ENCODE assay signal across 7 mouse cellular contexts in the genomic region with DNA sequence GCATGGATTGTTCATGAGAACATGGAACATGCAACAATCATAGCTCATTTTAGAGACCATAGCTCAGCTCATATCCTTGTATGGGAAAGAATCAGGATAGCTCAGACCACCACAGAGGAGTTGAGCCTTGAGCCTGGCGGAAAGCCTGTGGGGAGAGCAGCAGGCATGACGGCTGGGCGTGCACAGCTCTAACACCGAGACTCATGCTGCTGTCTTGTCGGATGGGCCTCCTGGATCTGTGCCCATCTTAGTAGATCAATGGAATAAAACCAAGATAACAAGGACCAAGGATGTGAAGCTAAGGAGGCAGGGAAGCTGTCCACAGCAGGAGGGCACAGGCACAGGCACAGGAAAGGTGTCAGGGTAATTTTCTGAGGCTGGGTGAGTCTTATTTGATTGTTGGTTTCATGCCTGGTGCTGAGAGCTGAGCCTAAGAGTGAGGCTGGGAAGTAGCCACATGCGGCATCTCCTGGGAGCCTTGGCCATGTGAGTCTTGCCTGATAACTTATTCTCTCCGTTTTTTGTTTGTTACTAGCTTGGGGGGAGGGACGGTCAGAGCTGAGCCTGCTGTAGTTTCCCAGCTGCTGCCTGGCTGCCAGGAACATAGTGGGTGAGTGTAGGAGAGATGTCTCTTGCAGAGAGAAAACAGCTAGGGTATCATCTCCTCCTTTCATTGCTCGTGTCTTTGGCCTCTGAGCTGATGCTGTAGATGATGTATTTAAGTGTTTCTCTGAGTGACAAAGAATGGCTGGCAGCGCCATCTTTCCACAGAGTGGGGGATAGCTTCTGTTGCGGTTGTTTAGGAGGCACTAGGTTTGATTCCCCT. TPM values are rescaled to one million over a fixed set of nuclear protein-coding genes. Genes with fewer than 3 reads are reported as not detected.
DNase-seq lines count a peak whose midpoint lies in the region; ATAC-seq and TF ChIP-seq lines count a peak whose summit lies in the region.

No protein-coding gene starts in this region.

- POLR2A ChIA-PET in Patski (lab: Charles Lee) = no interaction called here

- no peak for TF ChIP-seq CTCF in Patski (IDR thresholded peaks at IDR 0.05)
- TF ChIP-seq CTCF in forebrain, postnatal 0 days (IDR thresholded peaks at IDR 0.05; ENCODE audit: low read depth) = peak; percentile 58

- no peaks in the 10 kb centered on the region for H3K9me3 ChIP-seq in forebrain, postnatal 0 days (ENCODE audit: low read length)
- no peaks in the 10 kb centered on the region for H3K9me3 ChIP-seq in intestine, embryonic 14.5 days (ENCODE audit: control insufficient read depth, low read length)
- H3K9me3 ChIP-seq in midbrain, embryonic 14.5 days (ENCODE audit: control insufficient read depth, low read length) = no peaks in the 10 kb centered on the region

- peak; percentile 42 for ATAC-seq in Patski
- peak; percentile 81 for ATAC-seq in forebrain, postnatal 0 days
- no peak for ATAC-seq in intestine, embryonic 14.5 days (replicated peaks; ENCODE audit: low FRiP score, low TSS enrichment, low read depth)
- ATAC-seq in midbrain, embryonic 14.5 days (ENCODE audit: low FRiP score, low TSS enrichment) = peak; percentile 64; the same call in 1 of the 2 replicates
- ATAC-seq in erythroid progenitor cell, adult 5-6 weeks (replicated peaks; ENCODE audit: low FRiP score, poor library complexity, severe bottlenecking) = no peak

- H3K4me1 ChIP-seq in forebrain, postnatal 0 days (ENCODE audit: insufficient read depth) = 0 out of 2 replicates have a peak, but pooled peaks cover 10% of the 10 kb centered on the region
- H3K4me1 ChIP-seq in intestine, embryonic 14.5 days (replicated peaks; ENCODE audit: control insufficient read depth, insufficient read depth, low read length) = peaks cover 10% of the 10 kb centered on the region
- peaks cover 13% of the 10 kb centered on the region for H3K4me1 ChIP-seq in midbrain, embryonic 14.5 days (ENCODE audit: control insufficient read depth, insufficient read depth, low read length)

- DNase-seq in kidney, postnatal 4 days = peak; percentile 35 to 48
- DNase-seq in kidney, adult 11 months = no peak
- no peak for DNase-seq in Patski (ENCODE audit: low read depth, low spot score)
- DNase-seq in forebrain, postnatal 0 days = peak; percentile 61
- no peak for DNase-seq in intestine, embryonic 14.5 days (ENCODE audit: low spot score)
- DNase-seq in midbrain, embryonic 14.5 days = peak; percentile 60

- in situ Hi-C loops in Patski (cut with MboI; ENCODE audit: low pct_unique_long_range_greater_than_20kb) = no loop called here

- H3K4me2 ChIP-seq in forebrain, postnatal 0 days (ENCODE audit: low read depth) = no peak overlapping the region
- H3K4me2 ChIP-seq in intestine, embryonic 14.5 days (ENCODE audit: low read length) = no peak overlapping the region
- 0 out of 2 replicates have a peak overlapping the region, but pooled peaks have one; percentile 17 for H3K4me2 ChIP-seq in midbrain, embryonic 14.5 days (ENCODE audit: low read length)

- H3K27me3 ChIP-seq in Patski = no peaks in the 10 kb centered on the region
- no peaks in the 10 kb centered on the region for H3K27me3 ChIP-seq in forebrain, postnatal 0 days (ENCODE audit: insufficient read depth, low read length)
- H3K27me3 ChIP-seq in intestine, embryonic 14.5 days (replicated peaks; ENCODE audit: control insufficient read depth, insufficient read depth, low read length) = no peaks in the 10 kb centered on the region
- no peaks in the 10 kb centered on the region for H3K27me3 ChIP-seq in midbrain, embryonic 14.5 days (ENCODE audit: control insufficient read depth, insufficient read depth, low read length)

- peak overlapping the region; percentile 62 for H3K27ac ChIP-seq in forebrain, postnatal 0 days (ENCODE audit: low read depth, low read length)
- peak overlapping the region; percentile 10; the same call in 1 of the 2 replicates for H3K27ac ChIP-seq in intestine, embryonic 14.5 days (ENCODE audit: low read depth)
- peak overlapping the region; percentile 73 for H3K27ac ChIP-seq in midbrain, embryonic 14.5 days (replicated peaks; ENCODE audit: low read depth, low read length)

- 36% methylated on average over 11 of the region's 11 CpGs for WGBS in forebrain, postnatal 0 days
- 64% methylated on average over 11 of the region's 11 CpGs for WGBS in intestine, embryonic 14.5 days
- 34% methylated on average over 11 of the region's 11 CpGs for WGBS in midbrain, embryonic 14.5 days

- H3K4me3 ChIP-seq in forebrain, postnatal 0 days (ENCODE audit: low read depth, low read length) = no peak overlapping the region
- H3K4me3 ChIP-seq in intestine, embryonic 14.5 days (ENCODE audit: low read depth, low read length) = no peak overlapping the region
- no peak overlapping the region for H3K4me3 ChIP-seq in midbrain, embryonic 14.5 days (replicated peaks; ENCODE audit: low read depth, low read length)

- peaks cover 4% of the 10 kb centered on the region; the same call in 1 of the 2 replicates for H3K36me3 ChIP-seq in forebrain, postnatal 0 days (ENCODE audit: insufficient read depth)
- H3K36me3 ChIP-seq in intestine, embryonic 14.5 days (ENCODE audit: control insufficient read depth, insufficient read depth, low read length) = peaks cover 31% of the 10 kb centered on the region
- H3K36me3 ChIP-seq in midbrain, embryonic 14.5 days (ENCODE audit: control insufficient read depth, insufficient read depth, low read length) = peaks cover 16% of the 10 kb centered on the region

- CTCF ChIA-PET in Patski (lab: Charles Lee) = interaction anchor here (0.7 to 1.4 kb wide), 8 partner anchors 12 to 139 kb away, joined by 3 to 5 read pairs (median 3); no protein-coding TSS in a partner anchor

- no peak overlapping the region for H3K9ac ChIP-seq in forebrain, postnatal 0 days
- 0 out of 2 replicates have a peak overlapping the region, but pooled peaks have one; percentile 14 for H3K9ac ChIP-seq in intestine, embryonic 14.5 days (ENCODE audit: low read length)
- no peak overlapping the region for H3K9ac ChIP-seq in midbrain, embryonic 14.5 days (replicated peaks; ENCODE audit: low read length)

RNA-seq across cellular contexts. Expression of gene Ccm2, which starts 22.1 kb away (rescaled TPM):
- polyA plus RNA-seq in Patski (2021) = 60.9 TPM
- total RNA-seq in forebrain, postnatal 0 days (2014; rRNA removed) = 58.9 and 65.6 TPM in 2 replicates
- 84.0 and 84.7 TPM in 2 replicates for polyA plus RNA-seq in forebrain, postnatal 0 days (2015; fragmentation: Nextera tagmentation; extraction: Ambion mirVana)
- polyA plus RNA-seq in intestine, embryonic 14.5 days (2014; fragmentation: Nextera tagmentation; extraction: Ambion mirVana) = 87.0 and 90.6 TPM in 2 replicates
- polyA plus RNA-seq in midbrain, embryonic 14.5 days (2014; fragmentation: Nextera tagmentation; extraction: Ambion mirVana) = 73.8 and 84.3 TPM in 2 replicates
- 18.7 and 30.6 TPM in 2 replicates for total RNA-seq in erythroid progenitor cell, adult 5-6 weeks (2015; ENCODE audit: low replicate concordance)
- 9.8 and 31.8 TPM in 2 replicates for total RNA-seq in erythroid progenitor cell, adult 5-6 weeks (2017; ENCODE audit: low replicate concordance)

RNA-seq across cellular contexts. Expression of gene Nacad, which starts 37.1 kb away (rescaled TPM):
- 20.0 TPM for polyA plus RNA-seq in Patski (2021)
- 69.4 and 75.6 TPM in 2 replicates for total RNA-seq in forebrain, postnatal 0 days (2014; rRNA removed)
- polyA plus RNA-seq in forebrain, postnatal 0 days (2015; fragmentation: Nextera tagmentation; extraction: Ambion mirVana) = 46.4 and 61.3 TPM in 2 replicates
- 5.7 and 9.0 TPM in 2 replicates for polyA plus RNA-seq in intestine, embryonic 14.5 days (2014; fragmentation: Nextera tagmentation; extraction: Ambion mirVana)
- polyA plus RNA-seq in midbrain, embryonic 14.5 days (2014; fragmentation: Nextera tagmentation; extraction: Ambion mirVana) = 88.5 and 100.0 TPM in 2 replicates
- total RNA-seq in erythroid progenitor cell, adult 5-6 weeks (2015; ENCODE audit: low replicate concordance) = not detected in 2 replicates
- total RNA-seq in erythroid progenitor cell, adult 5-6 weeks (2017; ENCODE audit: low replicate concordance) = 0.98 and 2.7 TPM in 2 replicates

RNA-seq across cellular contexts. Expression of gene Myo1g, which starts 48.0 kb away (rescaled TPM):
- polyA plus RNA-seq in Patski (2021) = 0.06 TPM
- 0.23 and 0.90 TPM in 2 replicates for total RNA-seq in forebrain, postnatal 0 days (2014; rRNA removed)
- 0.24 and 0.75 TPM in 2 replicates for polyA plus RNA-seq in forebrain, postnatal 0 days (2015; fragmentation: Nextera tagmentation; extraction: Ambion mirVana)
- polyA plus RNA-seq in intestine, embryonic 14.5 days (2014; fragmentation: Nextera tagmentation; extraction: Ambion mirVana) = 1.3 TPM in 2 replicates
- polyA plus RNA-seq in midbrain, embryonic 14.5 days (2014; fragmentation: Nextera tagmentation; extraction: Ambion mirVana) = 0.15 and 0.37 TPM in 2 replicates
- total RNA-seq in erythroid progenitor cell, adult 5-6 weeks (2015; ENCODE audit: low replicate concordance) = 6.3 and 16.6 TPM in 2 replicates
- 6.3 and 14.6 TPM in 2 replicates for total RNA-seq in erythroid progenitor cell, adult 5-6 weeks (2017; ENCODE audit: low replicate concordance)

RNA-seq across cellular contexts. Expression of gene Tbrg4, which starts 57.1 kb away (rescaled TPM):
- polyA plus RNA-seq in Patski (2021) = 64.3 TPM
- 32.2 and 41.9 TPM in 2 replicates for total RNA-seq in forebrain, postnatal 0 days (2014; rRNA removed)
- 30.9 and 31.6 TPM in 2 replicates for polyA plus RNA-seq in forebrain, postnatal 0 days (2015; fragmentation: Nextera tagmentation; extraction: Ambion mirVana)
- polyA plus RNA-seq in intestine, embryonic 14.5 days (2014; fragmentation: Nextera tagmentation; extraction: Ambion mirVana) = 52.1 and 58.0 TPM in 2 replicates
- 28.1 and 30.2 TPM in 2 replicates for polyA plus RNA-seq in midbrain, embryonic 14.5 days (2014; fragmentation: Nextera tagmentation; extraction: Ambion mirVana)
- total RNA-seq in erythroid progenitor cell, adult 5-6 weeks (2015; ENCODE audit: low replicate concordance) = 10.1 and 21.8 TPM in 2 replicates
- total RNA-seq in erythroid progenitor cell, adult 5-6 weeks (2017; ENCODE audit: low replicate concordance) = 3.1 and 9.2 TPM in 2 replicates

Comparison
In these comparisons a context has a peak if more than half of its experiments do, and no peak if none do; other contexts are left out.
1. DNase-seq: peak in kidney, postnatal 4 days (2 of 2), forebrain, postnatal 0 days (single experiment) and midbrain, embryonic 14.5 days (single experiment); none in kidney, adult 11 months (single experiment), Patski (single experiment) and intestine, embryonic 14.5 days (single experiment).
2. ATAC-seq: peak in Patski (single experiment), forebrain, postnatal 0 days (single experiment) and midbrain, embryonic 14.5 days (single experiment); none in intestine, embryonic 14.5 days (single experiment) and erythroid progenitor cell, adult 5-6 weeks (single experiment).
3. H3K27ac ChIP-seq: peak in every context shown above with its lines; median percentile 73 in midbrain, embryonic 14.5 days; 62 in forebrain, postnatal 0 days; 10 in intestine, embryonic 14.5 days.